Mouse (Mus musculus): ENCODE results near the gene B3gat2.

The B3gat2 gene

GRCm38 (mm10) chr1:23761502-23762135, at the start of gene B3gat2:
Gene B3gat2 (plus strand): TSS chr1:23761753.
- peak; percentile 12 to 41 for DNase-seq (ENCODE audit: low spot score in 2 of 2)

- no peak for DNase-seq (ENCODE audit: low spot score in 2 of 2)
These were observed 41.2 kb upstream of the B3gat2 start for GRCm38 (mm10) chr1:23720326-23720725.

GRCm38 (mm10) chr1:23721036-23721435, 40.5 kb upstream of the B3gat2 start:
- no peak for DNase-seq (ENCODE audit: low spot score in 2 of 2)

- DNase-seq (ENCODE audit: low spot score in 2 of 2), result no peak
These were observed 38.8 kb upstream of the B3gat2 start for GRCm38 (mm10) chr1:23722469-23723372.

- DNase-seq (ENCODE audit: low spot score in 2 of 2), result no peak
These were observed 30.2 kb upstream of the B3gat2 start for GRCm38 (mm10) chr1:23731324-23731723.

GRCm38 (mm10) chr1:23750864-23751532, 10.6 kb upstream of the B3gat2 start:
- DNase-seq (ENCODE audit: low spot score in 2 of 2), result no peak

- no peak for DNase-seq (ENCODE audit: low spot score in 2 of 2)
These were observed 8.5 kb upstream of the B3gat2 start for GRCm38 (mm10) chr1:23753091-23753490.

- DNase-seq (ENCODE audit: low spot score in 2 of 2), result no peak
These were observed 8.0 kb upstream of the B3gat2 start for GRCm38 (mm10) chr1:23753591-23753990.

- DNase-seq (ENCODE audit: low spot score in 2 of 2), result no peak
These were observed 7.2 kb upstream of the B3gat2 start for GRCm38 (mm10) chr1:23754340-23754739.

- DNase-seq (ENCODE audit: low spot score in 2 of 2), result no peak
These were observed 6.6 kb upstream of the B3gat2 start for GRCm38 (mm10) chr1:23754967-23755366.

- DNase-seq (ENCODE audit: low spot score in 2 of 2), result peak; percentile 31 to 39
These were observed 659 bp downstream of the B3gat2 start for GRCm38 (mm10) chr1:23762136-23762687.

- peak; percentile 78 to 94 for DNase-seq (ENCODE audit: low spot score in 2 of 2)
These were observed 1.5 kb downstream of the B3gat2 start for GRCm38 (mm10) chr1:23762782-23763630.

- DNase-seq (ENCODE audit: low spot score in 2 of 2), result no peak
These were observed 2.2 kb downstream of the B3gat2 start for GRCm38 (mm10) chr1:23763726-23764125.

- DNase-seq (ENCODE audit: low spot score in 2 of 2), result peak in 1 of 2 experiments; percentile 18
These were observed 3.2 kb downstream of the B3gat2 start for GRCm38 (mm10) chr1:23764710-23765109.

- no peak for DNase-seq (ENCODE audit: low spot score in 2 of 2)
These were observed 11.5 kb downstream of the B3gat2 start for GRCm38 (mm10) chr1:23773039-23773438.

- DNase-seq (ENCODE audit: low spot score in 2 of 2), result peak in 1 of 2 experiments; percentile 52
These were observed 31.4 kb downstream of the B3gat2 start for GRCm38 (mm10) chr1:23792737-23793533.

- no peak for DNase-seq (ENCODE audit: low spot score in 2 of 2)
These were observed 36.8 kb downstream of the B3gat2 start for GRCm38 (mm10) chr1:23798306-23798705.

- no peak for DNase-seq (ENCODE audit: low spot score in 2 of 2)
These were observed 60.1 kb downstream of the B3gat2 start for GRCm38 (mm10) chr1:23821615-23822014.

- DNase-seq (ENCODE audit: low spot score in 2 of 2), result peak in 1 of 2 experiments; percentile 32
These were observed 65.6 kb downstream of the B3gat2 start for GRCm38 (mm10) chr1:23826887-23827758.
